Mouse (Mus musculus): ENCODE results near the gene Gab1.

- TF ChIP-seq CTCF (IDR thresholded peaks at IDR 0.05; ENCODE audit: extremely low read depth, insufficient read depth, low read length): no peak
- TF ChIP-seq POLR2A (IDR thresholded peaks at IDR 0.05; ENCODE audit: extremely low read depth, insufficient read depth, low read length): no peak
These were observed 82.0 kb downstream of the Gab1 start for GRCm38 (mm10) chr8:80798198-80798777.

All from cortical plate, adult 2 months (tissue).